Mouse (Mus musculus) heart, adult 9 months (tissue): ENCODE data around the gene Gm5415.
"Not testable (repeated sequence)": the region's sequence is repeated elsewhere in the genome, so short reads cannot be mapped to it uniquely, and the experiment has no call there.

Source experiments
- DNase-seq, 2 experiments: peaks; one replicate each; pipeline ENCODE4 v3.0.0; 2022; ENCODE audit warnings: low spot score in 2 of 2

Gm5415 gene

GRCm38 (mm10) chr1:32547194-32547593, at the start of gene Gm5415:
Gm5415 (minus strand) TSS chr1:32547294.
- DNase-seq, result not testable (repeated sequence)

GRCm38 (mm10) chr1:32568901-32569300, 21.8 kb upstream of the Gm5415 start:
- no peak for DNase-seq

- DNase-seq, result no peak
These were observed 6.8 kb upstream of the Gm5415 start for GRCm38 (mm10) chr1:32553925-32554324.

- no peak for DNase-seq
These were observed 6.4 kb upstream of the Gm5415 start for GRCm38 (mm10) chr1:32553459-32553858.

- DNase-seq, result no peak
These were observed 43.7 kb downstream of the Gm5415 start for GRCm38 (mm10) chr1:32503381-32503780.
